Mouse (Mus musculus): ENCODE data around the gene Atf1. TPM values are rescaled to one million over a fixed set of nuclear protein-coding genes. Genes with fewer than 3 reads are reported as not detected.

Gene Atf1
- polyA plus RNA-seq, 1 experiment from 2014 or later, result 35.8 TPM

Other genes with a start within 250 kb of the Atf1 start
- gene Dip2b, start 189.2 kb upstream of the Atf1 start, polyA plus RNA-seq (2016; fragmentation: Nextera tagmentation; extraction: Ambion mirVana), result 16.3 and 18.6 TPM in 2 replicates
- gene Tmprss12, start 53.0 kb downstream of the Atf1 start, polyA plus RNA-seq (2016; fragmentation: Nextera tagmentation; extraction: Ambion mirVana), result not detected in 2 replicates
- gene Mettl7a1, start 76.3 kb downstream of the Atf1 start, polyA plus RNA-seq (2016; fragmentation: Nextera tagmentation; extraction: Ambion mirVana), result 3.1 and 3.8 TPM in 2 replicates
- gene Mettl7a3, start 107.1 kb downstream of the Atf1 start, polyA plus RNA-seq (2016; fragmentation: Nextera tagmentation; extraction: Ambion mirVana), result not detected in 2 replicates
- not detected in 2 replicates for gene Methig1, start 125.3 kb downstream of the Atf1 start, polyA plus RNA-seq (2016; fragmentation: Nextera tagmentation; extraction: Ambion mirVana)
- gene Mettl7a2, start 125.4 kb downstream of the Atf1 start, polyA plus RNA-seq (2016; fragmentation: Nextera tagmentation; extraction: Ambion mirVana), result not detected in 2 replicates
- gene Higd1c, start 136.7 kb downstream of the Atf1 start, polyA plus RNA-seq (2016; fragmentation: Nextera tagmentation; extraction: Ambion mirVana), result not detected in 2 replicates
- 0.12 TPM in 1 of 2 replicates, not detected in the other for gene Gm5475, start 194.3 kb downstream of the Atf1 start, polyA plus RNA-seq (2016; fragmentation: Nextera tagmentation; extraction: Ambion mirVana)
- 15.5 and 20.8 TPM in 2 replicates for gene Slc11a2, start 197.3 kb downstream of the Atf1 start, polyA plus RNA-seq (2016; fragmentation: Nextera tagmentation; extraction: Ambion mirVana)
- gene Letmd1, start 241.2 kb downstream of the Atf1 start, polyA plus RNA-seq (2016; fragmentation: Nextera tagmentation; extraction: Ambion mirVana), result 17.7 and 19.4 TPM in 2 replicates